Mouse (Mus musculus): Measurements from ENCODE around the gene Psmb10. TPM values are rescaled to one million over a fixed set of nuclear protein-coding genes. Genes with fewer than 3 reads are reported as not detected.
"Not testable (repeated sequence)": the region's sequence is repeated elsewhere in the genome, so short reads cannot be mapped to it uniquely, and the experiment has no call there.

Gene Psmb10
- polyA plus RNA-seq (2015; fragmentation: Nextera tagmentation; extraction: Ambion mirVana): 57.1 and 62.0 TPM in 2 replicates

- Histone ChIP-seq H3K4me3 (ENCODE audit: low read depth, low read length) (peak within 1 kb of the TSS; percentile 58), H3K9me3 (ENCODE audit: low read length) (no peaks in the 10 kb centered on the region), H3K27me3 (ENCODE audit: insufficient read depth, low read length) (no peaks in the 10 kb centered on the region), H3K27ac (ENCODE audit: low read depth) (peak within 1 kb of the TSS; percentile 92), H3K9ac (replicated peaks) (peak within 1 kb of the TSS; percentile 87), H3K4me2 (ENCODE audit: low read depth, low read length) (peak within 1 kb of the TSS; percentile 92), H3K4me1 (ENCODE audit: insufficient read depth) (peaks cover 14% of the 10 kb centered on the region), H3K36me3 (replicated peaks; ENCODE audit: insufficient read depth, low read length) (peaks cover 11% of the 10 kb centered on the region)
- ATAC-seq (no peak), DNase-seq (peak; percentile 55)
- 5% methylated on average over 4 of the region's 4 CpGs for WGBS (ENCODE audit: insufficient replicate concordance)
- TF ChIP-seq EP300 (IDR thresholded peaks at IDR 0.05; ENCODE audit: low read depth): no peak
- peak; percentile 11; the same call in 1 of the 2 replicates for TF ChIP-seq CTCF (IDR thresholded peaks at IDR 0.05; ENCODE audit: low read depth)
Observed at GRCm38 (mm10) chr8:105938306-105938669, at the start of gene Psmb10. Gene Psmb10, minus strand, starts transcription at chr8:105938444.

- H3K27ac ChIP-seq (ENCODE audit: low read depth); H3K4me2 ChIP-seq (ENCODE audit: low read depth, low read length); H3K9me3 ChIP-seq (ENCODE audit: low read length); DNase-seq; H3K4me1 ChIP-seq (ENCODE audit: insufficient read depth); H3K27me3 ChIP-seq (ENCODE audit: insufficient read depth, low read length); H3K36me3 ChIP-seq (replicated peaks; ENCODE audit: insufficient read depth, low read length); ATAC-seq; H3K4me3 ChIP-seq (ENCODE audit: low read depth, low read length); H3K9ac ChIP-seq (replicated peaks): not testable (repeated sequence)
- 41% methylated on average over 10 of the region's 11 CpGs for WGBS (ENCODE audit: insufficient replicate concordance)
Observed at GRCm38 (mm10) chr8:105983406-105983805, 45.2 kb upstream of the Psmb10 start.

GRCm38 (mm10) chr8:105981146-105981545, 42.9 kb upstream of the Psmb10 start:
- no peaks in the 10 kb centered on the region for H3K36me3 ChIP-seq (replicated peaks; ENCODE audit: insufficient read depth, low read length)
- H3K27me3 ChIP-seq (ENCODE audit: insufficient read depth, low read length): no peaks in the 10 kb centered on the region
- 89% methylated on average over 1 of the region's 1 CpGs for WGBS (ENCODE audit: insufficient replicate concordance)
- no peak overlapping the region for H3K27ac ChIP-seq (ENCODE audit: low read depth)
- DNase-seq (no peak), ATAC-seq (no peak)
- H3K4me3 ChIP-seq (ENCODE audit: low read depth, low read length): no peak overlapping the region
- no peaks in the 10 kb centered on the region for H3K9me3 ChIP-seq (ENCODE audit: low read length)
- H3K4me1 ChIP-seq (ENCODE audit: insufficient read depth): no peaks in the 10 kb centered on the region; the same call in 1 of the 2 replicates
- H3K4me2 ChIP-seq (ENCODE audit: low read depth, low read length): no peak overlapping the region
- TF ChIP-seq EP300 (IDR thresholded peaks at IDR 0.05; ENCODE audit: low read depth): no peak
- TF ChIP-seq CTCF (IDR thresholded peaks at IDR 0.05; ENCODE audit: low read depth): peak; percentile 29; the same call in 1 of the 2 replicates
- H3K9ac ChIP-seq (replicated peaks): no peak overlapping the region

GRCm38 (mm10) chr8:105979325-105979724, 41.1 kb upstream of the Psmb10 start, which contains the start of gene Dpep3:
Gene Dpep3, minus strand, starts transcription at chr8:105979429.
- Histone ChIP-seq H3K9me3 (ENCODE audit: low read length) (no peaks in the 10 kb centered on the region), H3K4me3 (ENCODE audit: low read depth, low read length) (no peak within 1 kb of the TSS), H3K4me1 (ENCODE audit: insufficient read depth) (no peaks in the 10 kb centered on the region; the same call in 1 of the 2 replicates), H3K27me3 (ENCODE audit: insufficient read depth, low read length) (no peaks in the 10 kb centered on the region), H3K9ac (replicated peaks) (no peak within 1 kb of the TSS), H3K27ac (ENCODE audit: low read depth) (no peak within 1 kb of the TSS), H3K4me2 (ENCODE audit: low read depth, low read length) (no peak within 1 kb of the TSS), H3K36me3 (replicated peaks; ENCODE audit: insufficient read depth, low read length) (no peaks in the 10 kb centered on the region)
- 0 out of 2 replicates have a peak, but pooled peaks have one; percentile 18 for TF ChIP-seq CTCF (IDR thresholded peaks at IDR 0.05; ENCODE audit: low read depth)
- no peak for TF ChIP-seq EP300 (IDR thresholded peaks at IDR 0.05; ENCODE audit: low read depth)
- ATAC-seq (no peak), DNase-seq (no peak)
- 96% methylated on average over 15 of the region's 15 CpGs for WGBS (ENCODE audit: insufficient replicate concordance)

- Histone ChIP-seq H3K4me2 (ENCODE audit: low read depth, low read length) (no peak overlapping the region), H3K36me3 (replicated peaks; ENCODE audit: insufficient read depth, low read length) (no peaks in the 10 kb centered on the region), H3K9me3 (ENCODE audit: low read length) (no peaks in the 10 kb centered on the region), H3K4me1 (ENCODE audit: insufficient read depth) (no peaks in the 10 kb centered on the region), H3K27ac (ENCODE audit: low read depth) (no peak overlapping the region), H3K27me3 (ENCODE audit: insufficient read depth, low read length) (no peaks in the 10 kb centered on the region), H3K4me3 (ENCODE audit: low read depth, low read length) (no peak overlapping the region), H3K9ac (replicated peaks) (no peak overlapping the region)
- ATAC-seq (no peak), DNase-seq (no peak)
- 64% methylated on average over 7 of the region's 7 CpGs for WGBS (ENCODE audit: insufficient replicate concordance)
- no peak for TF ChIP-seq CTCF (IDR thresholded peaks at IDR 0.05; ENCODE audit: low read depth)
- TF ChIP-seq EP300 (IDR thresholded peaks at IDR 0.05; ENCODE audit: low read depth): no peak
Observed at GRCm38 (mm10) chr8:105975363-105975762, 37.1 kb upstream of the Psmb10 start.

- no peak for DNase-seq
- H3K4me1 ChIP-seq (ENCODE audit: insufficient read depth): peaks cover 10% of the 10 kb centered on the region
- H3K9me3 ChIP-seq (ENCODE audit: low read length): no peaks in the 10 kb centered on the region
- no peak overlapping the region for H3K4me2 ChIP-seq (ENCODE audit: low read depth, low read length)
- no peak for ATAC-seq
- 0 out of 2 replicates have a peak, but pooled peaks cover 3% of the 10 kb centered on the region for H3K27me3 ChIP-seq (ENCODE audit: insufficient read depth, low read length)
- H3K27ac ChIP-seq (ENCODE audit: low read depth): no peak overlapping the region
- no peak overlapping the region for H3K9ac ChIP-seq (replicated peaks)
- no peaks in the 10 kb centered on the region for H3K36me3 ChIP-seq (replicated peaks; ENCODE audit: insufficient read depth, low read length)
- WGBS (ENCODE audit: insufficient replicate concordance): 78% methylated on average over 8 of the region's 8 CpGs
- H3K4me3 ChIP-seq (ENCODE audit: low read depth, low read length): no peak overlapping the region
- TF ChIP-seq EP300 (IDR thresholded peaks at IDR 0.05; ENCODE audit: low read depth) (no peak), CTCF (IDR thresholded peaks at IDR 0.05; ENCODE audit: low read depth) (no peak)
Observed at GRCm38 (mm10) chr8:105971019-105971720, 32.9 kb upstream of the Psmb10 start.
